Mouse (Mus musculus) erythroblast, embryonic 14.5 days (primary cell): ENCODE data around the gene Gm30191.

Experiments
- GATA1 ChIP-seq: IDR thresholded peaks from 2 replicates; pipeline ENCODE4 v1.6.1; 2012; ENCODE audit warnings: low read length, inconsistent platforms, mixed read lengths
- TAL1 ChIP-seq: IDR thresholded peaks from 3 replicates; pipeline ENCODE4 v1.6.1; 2012; ENCODE audit warnings: low read length, inconsistent platforms, mixed read lengths

DNA sequence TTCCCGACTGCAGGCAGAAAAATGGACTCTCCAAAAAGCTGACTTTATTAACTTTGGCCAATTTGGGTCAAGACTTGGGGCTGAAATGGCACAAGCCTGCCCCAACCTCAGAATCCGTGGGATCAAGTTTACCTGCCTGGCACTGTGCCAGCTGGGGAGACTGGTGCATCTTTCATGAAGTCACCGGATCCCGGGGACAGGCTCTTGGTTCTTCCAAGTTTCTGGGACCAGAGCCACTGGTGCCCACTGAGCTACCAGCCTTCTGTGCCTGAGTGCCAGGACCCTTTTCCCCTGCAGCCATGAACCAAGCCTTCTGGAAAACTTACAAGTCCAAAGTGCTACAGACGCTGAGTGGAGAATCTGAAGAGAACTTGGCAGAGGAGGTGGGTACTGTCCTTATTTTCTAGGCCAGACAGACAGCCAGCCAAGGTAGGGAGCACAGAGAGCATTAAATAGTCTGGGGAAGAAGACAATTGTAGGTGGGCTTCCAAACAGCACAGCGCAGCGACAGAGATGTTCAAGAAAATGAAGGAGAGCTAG, at the start of gene Gm30191:
- TF ChIP-seq TAL1 (no peak), GATA1 (no peak)
